Mouse (Mus musculus) MN1 (cell line): ENCODE results near the gene Ndufs3.

Experiments
- DNase-seq: peaks from one replicate; pipeline ENCODE4 v3.0.0-alpha.2; 2016; ENCODE audit warnings: low spot score

The Ndufs3 gene

DNA sequence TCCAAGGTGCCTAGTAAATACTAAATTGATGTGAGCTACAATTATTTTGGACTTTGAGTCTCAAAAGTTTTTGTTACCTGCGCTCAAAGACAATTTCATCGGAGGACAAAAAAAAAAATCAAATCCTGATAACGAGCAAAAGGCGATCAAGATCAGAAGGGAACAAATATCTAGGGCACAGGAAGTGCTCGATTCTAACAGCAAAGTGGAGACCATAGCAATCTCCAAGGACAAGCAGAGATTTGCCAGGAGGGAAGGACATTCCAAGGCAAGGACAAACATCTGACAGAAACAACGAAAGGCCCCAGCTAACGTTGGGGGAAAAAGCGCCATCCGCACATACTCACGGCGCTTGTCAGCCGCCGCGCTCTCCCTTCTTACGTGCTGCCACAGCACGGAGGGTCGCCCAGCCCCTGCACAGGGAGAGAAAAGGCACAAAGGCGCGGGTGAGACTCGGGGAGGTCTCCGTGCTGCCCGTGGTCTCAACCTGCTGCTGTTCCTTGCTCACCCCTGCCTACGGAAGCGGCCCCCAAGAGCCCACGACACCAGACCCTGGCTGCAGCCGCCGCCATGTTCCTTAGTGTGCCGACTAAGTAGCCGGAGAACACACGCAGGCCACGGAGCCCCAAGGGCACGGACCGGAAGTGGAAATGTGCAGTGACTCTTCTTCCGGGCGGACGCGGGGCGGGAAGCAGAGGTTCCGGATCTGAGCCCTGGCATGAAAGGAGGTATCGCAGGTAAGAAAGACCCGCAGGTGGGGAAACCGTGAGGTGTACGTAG, at the start of gene Ndufs3, which contains the start of gene Kbtbd4:
Gene Ndufs3, minus strand, starts transcription at position 752 of the 780 bp plus-strand sequence.
Gene Kbtbd4, plus strand, starts transcription at position 665 of the 780 bp plus-strand sequence.
- DNase-seq: peak; percentile 95

DNA sequence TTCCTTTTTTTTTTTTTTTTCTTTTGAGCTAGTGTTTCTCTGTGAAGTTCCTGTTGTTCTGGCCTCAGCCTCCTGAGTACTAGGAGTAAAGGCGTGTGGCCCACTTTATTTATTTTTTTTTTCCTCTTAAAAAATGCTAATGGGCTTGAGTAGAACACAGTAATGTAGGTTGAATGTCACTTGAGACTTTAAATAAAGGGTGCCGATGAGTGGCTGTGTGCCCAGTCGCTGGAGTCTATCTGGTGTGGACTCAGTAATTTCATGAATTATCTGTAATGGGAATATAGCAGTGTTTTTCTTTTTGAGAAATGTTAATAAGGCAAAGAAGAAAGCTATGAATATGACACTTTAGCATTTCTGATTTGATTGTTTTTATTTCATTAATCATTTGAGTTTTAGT, 48.8 kb upstream of the Ndufs3 start:
- no peak for DNase-seq

DNA sequence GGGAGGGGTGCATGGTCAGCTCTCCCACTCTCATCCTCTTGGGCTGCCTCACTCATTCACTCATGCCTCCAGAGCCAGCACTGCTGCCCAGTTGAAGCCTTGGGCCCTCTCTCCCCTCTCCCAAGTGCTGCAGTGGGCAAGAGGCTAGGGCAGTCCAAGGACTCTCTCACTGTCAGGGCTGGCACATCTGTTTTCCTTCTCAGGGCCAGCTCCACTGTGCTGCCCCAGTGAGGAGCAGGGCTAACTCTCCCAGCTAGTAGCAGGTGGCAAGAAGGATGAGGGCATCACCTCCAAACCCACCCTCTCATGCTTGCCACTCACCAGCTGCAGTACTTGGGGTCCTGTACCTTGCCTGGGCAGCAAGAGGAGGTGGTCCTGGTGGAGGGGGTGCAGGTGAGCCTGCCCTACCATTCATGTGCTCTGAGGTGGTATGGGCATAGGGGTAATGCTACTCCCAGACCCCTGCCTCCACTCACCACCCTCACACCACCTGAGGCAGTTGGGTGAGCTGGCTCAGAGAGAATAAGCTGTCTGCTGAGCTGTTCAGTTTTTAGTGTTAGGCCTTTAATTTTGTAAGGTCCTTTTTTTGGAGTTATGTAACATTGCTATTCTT, 46.1 kb upstream of the Ndufs3 start:
- peak; percentile 23 for DNase-seq

DNA sequence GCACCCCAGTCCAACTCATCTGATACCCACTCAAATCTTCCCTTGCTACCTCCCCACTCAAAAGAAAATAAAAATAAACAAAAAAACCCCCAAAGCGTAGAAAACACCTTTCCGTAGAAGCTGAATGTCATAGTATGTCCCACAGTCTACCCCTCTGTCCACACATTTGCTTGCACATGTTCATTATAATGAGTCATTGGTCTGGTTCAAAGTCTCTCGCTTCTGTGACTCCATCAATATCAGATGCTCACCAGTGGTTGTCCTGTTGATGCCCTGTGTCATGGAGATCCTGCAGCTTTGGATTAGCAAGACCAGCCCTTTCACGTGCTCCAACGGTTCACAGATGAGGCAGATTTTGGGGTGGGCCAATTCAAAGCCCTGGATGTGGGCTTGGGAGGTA, 45.5 kb upstream of the Ndufs3 start:
- DNase-seq: no peak

DNA sequence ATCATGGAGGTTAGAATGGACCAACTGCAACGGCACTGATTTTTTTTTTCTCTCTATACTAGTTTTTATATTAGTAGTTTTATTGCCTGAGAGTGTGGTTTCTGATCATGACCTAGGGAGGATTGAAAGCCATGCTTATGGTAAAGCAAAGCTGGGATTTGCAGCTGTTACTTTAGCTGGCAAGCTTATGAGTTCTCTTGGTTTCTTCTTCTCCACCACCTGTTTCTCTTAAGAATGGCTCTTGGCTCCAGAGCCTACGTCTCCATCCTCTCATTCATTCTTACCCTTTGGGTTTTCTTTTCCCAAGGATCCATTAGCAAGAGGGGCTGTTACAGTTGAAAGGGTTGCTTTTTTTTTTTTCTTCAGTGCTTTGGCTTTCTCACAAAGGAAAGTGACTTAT, 37.1 kb upstream of the Ndufs3 start:
- no peak for DNase-seq

DNA sequence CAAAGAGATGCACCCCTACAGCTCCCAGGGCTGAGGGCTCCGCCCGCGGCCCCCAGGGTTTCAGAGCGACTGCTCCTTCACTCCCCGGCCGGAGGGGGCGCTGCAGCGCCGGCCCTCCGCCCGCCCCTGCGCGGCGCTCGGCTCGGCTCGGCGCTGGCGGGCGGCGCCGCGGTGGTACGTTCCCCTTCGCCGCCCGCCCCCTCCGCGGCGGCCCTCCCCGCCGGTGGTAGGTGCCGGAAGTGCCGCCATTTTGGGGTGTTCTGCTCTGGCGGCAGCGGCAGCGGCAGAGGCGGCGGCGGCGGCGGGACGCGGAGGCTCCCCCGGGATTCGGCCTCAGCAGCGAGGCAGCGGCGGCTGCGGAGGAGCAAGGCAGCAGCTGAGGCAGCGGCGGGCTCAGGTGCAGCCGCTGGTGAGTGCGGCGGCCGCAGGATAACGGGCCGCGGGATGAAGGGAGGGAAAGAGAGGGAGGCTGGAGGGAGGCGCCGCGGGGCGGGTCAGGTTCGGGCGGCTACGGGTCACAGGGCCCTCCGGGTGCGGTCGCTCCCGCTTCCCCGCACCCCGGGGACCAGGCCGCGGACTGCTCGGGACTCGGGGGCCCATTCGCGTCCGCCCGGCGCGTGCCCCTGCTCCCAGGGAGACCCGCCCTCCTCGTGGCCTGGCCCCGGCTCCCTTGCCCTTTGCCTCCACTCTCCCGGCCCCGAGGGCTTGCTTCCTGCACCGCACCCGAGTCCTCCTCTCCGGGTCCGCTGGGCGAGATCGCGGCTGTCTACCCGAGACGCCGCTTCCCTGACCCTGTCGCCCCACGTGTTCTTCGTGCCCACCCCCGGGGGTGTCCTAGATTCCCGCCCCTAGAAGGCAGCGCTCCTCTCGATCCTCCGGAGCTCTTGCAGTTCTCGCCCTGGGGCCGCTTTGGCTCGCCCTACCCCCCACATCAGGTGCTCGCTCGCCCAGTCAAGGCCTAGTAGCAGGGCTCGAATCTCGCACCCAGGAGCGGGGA, 35.9 kb upstream of the Ndufs3 start, which contains the start of gene Celf1:
Gene Celf1, plus strand, starts transcription at position 150 of the 997 bp plus-strand sequence.
- DNase-seq: peak; percentile 93

DNA sequence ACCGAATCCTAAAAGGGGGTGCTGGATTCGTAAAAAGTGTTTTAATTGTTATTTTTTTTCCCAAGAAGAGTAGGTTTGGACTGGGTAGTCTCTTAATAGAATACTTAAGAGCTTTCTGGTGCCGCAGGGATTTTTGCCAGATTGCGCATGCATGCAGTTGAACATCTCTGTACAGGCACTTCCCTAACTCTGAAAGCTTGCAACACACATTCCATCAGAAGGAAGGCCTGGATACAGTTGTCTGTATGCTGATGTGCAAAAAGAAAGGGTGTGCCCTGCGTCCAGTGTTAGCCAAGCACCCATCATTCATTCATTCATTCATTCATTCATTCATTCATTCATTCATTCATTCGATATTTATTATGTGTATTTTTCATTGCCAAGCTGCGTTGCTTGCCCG, 35.1 kb upstream of the Ndufs3 start:
- DNase-seq: peak; percentile 32

DNA sequence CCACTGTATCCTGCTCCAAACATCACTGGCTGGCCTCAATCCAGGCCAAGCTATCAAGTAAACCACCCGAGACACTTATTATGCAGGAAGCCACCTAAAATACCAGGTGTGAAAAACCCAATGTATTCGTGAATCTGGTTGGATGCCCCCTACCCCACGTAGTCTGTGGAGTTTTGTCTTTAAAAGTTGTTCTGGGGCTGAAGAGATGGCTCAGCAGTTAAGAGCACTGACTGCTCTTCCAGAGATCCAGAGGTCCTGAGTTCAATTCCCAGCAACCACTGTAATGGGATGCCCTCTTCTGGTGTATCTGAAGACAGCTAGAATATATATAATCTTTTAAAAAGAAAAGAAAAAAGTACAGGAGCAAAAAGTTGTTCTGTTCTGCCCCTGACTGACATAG, 33.7 kb upstream of the Ndufs3 start:
- no peak for DNase-seq

DNA sequence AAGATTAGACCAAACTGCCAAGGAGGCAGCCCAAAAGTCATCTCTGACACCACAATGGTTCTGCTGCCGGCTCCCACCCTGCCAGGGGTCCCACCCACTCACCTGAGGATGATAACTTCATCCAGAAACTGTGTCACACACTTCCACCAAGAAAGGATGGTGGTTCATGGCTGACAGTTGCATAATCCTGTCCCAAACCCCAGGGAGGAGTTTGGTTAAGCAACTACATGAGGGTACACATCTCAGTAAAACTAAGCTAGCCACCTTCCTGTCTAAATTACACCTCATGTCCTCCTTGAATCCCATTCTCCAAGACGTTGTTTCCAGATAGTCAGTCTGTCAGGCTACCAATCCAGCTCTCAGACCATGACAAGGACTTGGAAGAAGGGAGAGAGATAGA, 27.6 kb upstream of the Ndufs3 start:
- DNase-seq: no peak

DNA sequence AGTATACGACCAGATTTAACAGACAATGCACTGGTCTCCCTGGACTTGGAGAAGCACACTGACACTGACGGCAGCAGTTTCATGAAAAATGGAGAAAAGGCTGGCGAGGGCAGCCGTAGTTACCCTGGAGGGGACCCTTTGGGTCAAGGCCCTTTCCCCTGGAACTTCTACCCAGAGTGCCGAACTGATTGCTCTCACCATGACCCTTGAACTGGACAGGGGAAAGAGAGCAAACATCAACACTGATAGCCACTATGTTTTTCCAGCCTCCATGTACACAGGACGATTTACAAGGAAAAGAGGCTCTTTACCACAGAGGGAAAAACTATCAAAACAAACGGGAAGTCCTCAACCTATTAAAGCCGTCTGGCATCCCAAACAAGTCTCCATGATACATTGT, 27.2 kb upstream of the Ndufs3 start:
- no peak for DNase-seq

DNA sequence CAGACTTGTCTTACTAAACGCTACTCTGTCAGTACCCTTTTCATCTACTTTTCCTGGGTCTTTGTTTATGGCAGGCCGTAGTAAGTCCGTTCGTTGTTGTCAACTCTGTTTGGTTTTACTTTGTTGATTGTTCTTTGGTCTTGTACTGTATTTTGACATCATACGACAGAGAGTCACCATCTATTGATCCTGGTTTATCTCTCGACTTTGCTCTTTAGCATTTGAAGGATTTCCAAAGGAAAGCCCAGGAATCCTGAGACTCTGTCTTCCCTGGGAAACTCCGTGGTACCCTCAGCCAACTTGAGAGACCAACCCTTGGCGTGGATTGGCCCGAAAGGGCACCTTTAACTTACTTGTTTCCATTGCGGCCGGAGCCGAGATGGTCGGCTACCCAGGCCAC, 23.9 kb upstream of the Ndufs3 start:
- no peak for DNase-seq

DNA sequence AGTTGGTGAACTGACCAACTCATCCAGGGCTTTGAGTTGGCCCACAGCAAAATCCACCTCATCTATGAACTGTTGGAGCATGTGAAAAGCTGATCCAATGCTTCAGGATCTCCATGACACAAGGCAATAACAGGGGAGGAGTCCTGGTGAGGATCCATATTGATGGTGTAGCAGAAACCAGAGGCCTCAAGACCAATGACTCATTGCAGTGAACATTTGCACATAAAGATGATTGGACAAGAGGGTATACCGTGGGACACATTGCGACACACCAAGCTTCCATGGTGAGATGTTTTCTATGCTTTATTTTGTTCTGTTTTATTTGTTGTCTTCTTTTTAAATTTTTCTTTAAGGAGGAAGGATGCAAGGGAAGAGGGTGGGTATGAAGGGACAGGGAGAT, 18.0 kb upstream of the Ndufs3 start:
- no peak for DNase-seq

DNA sequence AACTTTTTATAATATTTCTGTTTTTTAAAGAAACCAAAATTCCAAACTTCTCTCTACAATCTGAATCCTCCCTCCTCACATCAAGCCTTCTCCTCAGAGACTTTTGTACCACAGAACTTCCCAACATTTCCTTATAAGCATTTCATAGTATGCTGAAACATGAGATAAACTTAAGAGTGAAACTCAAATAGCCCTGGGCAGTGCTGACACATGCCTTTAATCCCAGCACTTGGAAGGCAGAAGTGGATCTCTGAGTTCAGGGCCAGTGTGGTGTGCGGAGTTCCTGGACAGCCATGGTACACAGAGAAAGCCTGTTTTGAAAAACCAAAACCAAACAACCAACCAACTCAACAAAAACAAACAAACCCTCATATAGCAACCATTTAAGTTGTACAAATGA, 16.6 kb upstream of the Ndufs3 start:
- DNase-seq: no peak

DNA sequence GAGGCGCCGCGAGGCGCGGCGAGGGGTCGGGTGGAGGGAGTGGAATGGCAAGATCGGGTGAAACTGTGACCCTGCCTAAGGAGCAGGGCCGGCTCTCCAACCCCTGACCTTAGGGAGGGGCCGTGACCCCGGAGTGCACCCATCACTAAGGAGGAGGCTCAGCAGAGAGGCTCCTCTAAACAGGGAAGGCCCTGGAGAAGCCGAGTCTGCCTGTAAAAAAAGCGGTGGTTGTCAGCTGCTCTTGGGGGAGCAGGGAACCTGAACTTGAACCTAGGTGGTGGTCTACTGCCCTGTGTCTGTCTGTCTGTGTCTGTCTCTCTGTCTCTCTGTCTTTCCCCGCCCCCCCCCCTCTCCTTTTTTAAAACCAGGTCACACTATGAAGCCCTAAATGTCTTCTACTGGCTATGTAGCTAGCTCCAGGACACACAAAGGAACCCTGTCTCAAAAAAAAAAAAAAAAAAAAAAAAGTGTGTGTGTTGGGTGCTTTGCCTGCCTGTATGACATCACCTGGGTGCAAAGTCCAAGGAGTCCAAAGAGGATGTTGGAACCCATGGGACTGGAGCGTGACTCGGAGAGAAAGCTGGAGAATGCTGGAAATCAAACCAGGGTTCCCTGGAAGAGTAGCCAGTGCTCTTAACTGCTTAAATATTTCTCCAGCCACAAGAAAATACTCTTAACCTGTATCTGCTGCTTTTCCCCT, 13.5 kb upstream of the Ndufs3 start:
- DNase-seq: no peak

DNA sequence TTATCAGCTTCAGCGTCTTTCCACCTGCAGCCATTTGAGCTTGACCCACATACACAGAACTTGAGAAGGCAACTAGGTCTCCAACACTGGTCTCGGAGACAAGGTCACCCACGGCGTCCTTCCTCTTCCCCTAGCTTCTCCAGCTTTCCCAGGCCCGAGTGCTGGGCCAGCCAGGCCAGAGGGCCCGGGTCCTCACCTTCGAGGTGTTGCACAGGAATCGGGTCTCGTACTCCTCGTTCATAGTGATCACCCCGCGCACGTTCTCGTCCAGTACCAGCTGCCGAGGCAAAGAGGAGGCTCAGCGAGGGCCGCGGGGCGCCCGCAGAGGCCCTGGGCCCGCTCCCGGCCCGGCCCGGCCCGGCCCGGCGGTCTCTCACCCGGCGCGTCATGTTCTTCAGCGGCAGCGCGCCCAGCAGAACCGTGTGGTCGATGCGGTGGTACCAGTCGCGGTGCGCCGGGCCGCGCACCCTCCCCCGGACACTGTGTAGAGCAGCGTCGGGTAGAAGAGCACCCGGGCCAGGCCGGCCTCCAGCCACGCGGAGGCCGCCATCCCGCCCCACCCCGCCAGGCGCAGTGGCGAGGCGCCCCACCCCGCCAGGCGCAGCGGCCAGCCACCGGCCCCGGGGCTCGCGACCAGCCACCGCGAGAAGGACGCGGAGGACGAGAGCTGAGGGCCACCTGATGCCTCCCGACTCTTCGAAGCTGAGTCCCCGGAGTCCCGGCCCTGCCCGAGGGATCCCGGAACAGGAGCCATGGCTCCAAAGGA, 12.8 kb upstream of the Ndufs3 start:
- DNase-seq: peak; percentile 89

DNA sequence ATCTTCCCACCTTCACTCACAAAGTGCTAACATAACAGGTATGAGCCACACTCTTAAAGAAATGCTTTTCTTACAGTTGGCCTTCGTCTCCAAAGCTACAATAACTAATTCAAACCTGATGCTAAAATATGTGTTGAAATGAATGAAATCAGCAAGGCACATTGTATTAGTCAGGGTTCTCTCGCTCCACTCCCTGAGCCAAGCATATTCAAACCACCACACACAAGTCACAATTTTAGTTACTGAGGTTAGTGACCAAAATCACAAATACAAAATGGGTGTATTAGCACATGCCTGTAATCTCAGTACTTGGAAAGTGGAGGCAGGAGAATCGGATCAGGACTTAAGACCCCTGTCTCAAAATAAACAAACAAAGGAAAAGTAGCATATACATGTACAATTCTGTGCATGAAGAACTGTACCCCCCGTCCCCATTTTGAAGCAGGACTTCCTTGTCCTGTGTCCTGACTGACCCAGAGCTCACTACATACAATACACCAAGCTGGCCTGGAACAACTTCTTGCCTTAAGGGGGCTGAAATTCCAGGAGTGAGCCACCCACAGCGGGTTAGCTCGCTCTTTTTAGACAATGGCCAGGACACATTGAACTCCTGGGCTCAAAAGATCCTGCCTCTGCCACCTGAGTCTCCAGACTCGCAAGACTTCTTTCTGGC, 12.1 kb upstream of the Ndufs3 start:
- DNase-seq: no peak

DNA sequence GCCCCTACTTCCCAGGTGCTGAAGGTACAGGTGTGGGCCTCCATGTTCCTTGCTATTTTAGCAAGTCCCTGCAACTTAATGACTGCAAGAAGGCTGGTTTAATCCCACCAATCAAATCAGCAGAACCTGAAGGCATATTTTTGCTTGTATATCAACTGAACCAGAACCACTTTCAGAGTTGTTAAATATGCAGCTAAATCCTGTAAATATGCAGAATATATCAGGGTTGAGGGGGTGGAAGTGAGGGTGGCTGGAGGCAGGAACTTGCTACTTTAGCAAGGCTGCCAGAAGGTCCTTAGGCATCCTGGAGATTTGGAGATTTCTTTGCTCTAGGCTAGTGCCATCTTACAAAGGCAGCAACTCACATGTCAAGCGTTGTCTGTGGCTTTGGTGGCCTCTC, 10.9 kb upstream of the Ndufs3 start:
- no peak for DNase-seq

DNA sequence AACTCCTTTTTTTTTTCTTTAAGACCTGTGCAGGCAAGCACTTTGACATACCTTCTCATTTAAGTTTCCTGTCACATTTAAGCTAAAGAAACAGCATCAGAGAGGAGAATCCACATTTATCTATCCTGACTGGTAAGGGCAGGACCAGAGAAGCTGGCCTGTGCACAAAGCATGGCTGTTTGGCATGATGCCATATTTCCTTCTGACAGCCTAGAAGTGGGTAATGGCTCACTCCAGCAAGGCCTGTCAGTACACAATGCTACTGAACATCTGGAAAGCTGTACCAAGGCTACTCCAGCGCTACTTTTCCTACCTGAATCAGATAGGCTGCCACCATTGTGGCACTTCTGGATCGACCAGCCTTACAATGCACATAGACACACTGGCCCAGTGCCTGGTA, 9.0 kb upstream of the Ndufs3 start:
- peak; percentile 81 for DNase-seq

DNA sequence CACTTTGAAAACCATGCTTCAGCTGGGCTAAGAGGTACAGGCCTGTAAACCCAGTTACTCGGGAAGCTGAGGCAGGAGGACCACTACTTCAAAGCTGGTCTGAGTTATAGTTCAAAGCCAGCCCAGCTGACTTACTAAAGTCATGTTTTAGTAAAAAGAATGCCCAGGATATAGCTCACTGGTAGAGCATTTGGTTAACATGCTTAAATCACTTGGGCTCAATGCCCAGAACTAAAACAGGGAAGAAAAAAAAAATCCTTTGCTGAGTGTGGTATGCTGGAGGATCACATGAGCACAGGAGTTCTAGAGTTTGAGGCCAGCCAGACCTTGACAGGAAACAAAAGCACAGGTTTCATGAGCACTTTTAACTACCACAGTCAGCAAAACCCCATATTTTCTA, 7.0 kb upstream of the Ndufs3 start:
- DNase-seq: peak; percentile 35

DNA sequence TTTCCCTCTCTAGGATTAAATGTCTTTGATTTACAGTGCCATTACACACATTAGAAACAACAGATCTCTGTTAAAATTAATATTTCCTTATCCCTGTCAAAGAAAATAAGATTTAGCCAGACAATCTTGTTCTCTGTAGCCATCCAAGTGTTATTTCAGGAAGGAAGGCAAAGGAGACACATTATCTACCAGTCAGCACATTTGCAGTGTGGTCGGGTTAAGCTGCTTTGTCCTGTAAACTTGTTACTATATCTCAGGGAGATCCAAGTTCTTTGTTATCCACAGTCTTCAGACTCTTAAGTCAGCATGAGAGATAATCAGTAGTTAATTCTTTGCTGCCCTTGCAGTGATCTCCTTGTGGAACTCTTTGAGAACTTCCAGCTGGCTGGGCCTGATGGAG, 6.2 kb upstream of the Ndufs3 start:
- DNase-seq: no peak

DNA sequence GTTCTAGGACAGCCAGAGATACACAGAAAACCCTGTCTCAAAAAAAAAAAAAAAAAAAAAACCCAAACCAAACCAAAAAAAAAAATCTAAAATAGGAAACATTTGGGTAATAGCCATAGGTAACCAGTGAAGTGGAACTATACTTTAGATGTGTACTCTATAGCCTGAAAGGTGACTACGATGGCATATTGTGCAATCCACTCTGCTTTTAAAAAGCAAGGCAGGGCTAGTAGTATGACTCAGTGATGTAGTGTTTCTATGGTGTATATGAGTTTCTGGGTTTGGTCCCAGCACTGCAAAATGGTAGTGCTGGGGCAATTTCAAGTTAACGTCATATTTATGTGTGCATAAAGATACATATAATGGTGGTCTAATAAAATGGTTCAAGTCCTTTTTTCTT, 2.1 kb upstream of the Ndufs3 start:
- DNase-seq: no peak
